Mouse (Mus musculus) layer of hippocampus, adult 2 months (tissue): ENCODE results near the gene Fosl2. TPM values are rescaled to one million over a fixed set of nuclear protein-coding genes. Genes with fewer than 3 reads are reported as not detected.
"Not testable (repeated sequence)": the region's sequence is repeated elsewhere in the genome, so short reads cannot be mapped to it uniquely, and the experiment has no call there.

Experiments
- DNase-seq, 2 experiments: peaks; one replicate each; pipeline ENCODE4 v3.0.0; 2022; ENCODE audit warnings: low spot score in 2 of 2
- H3K27ac ChIP-seq: fragments of 200-600 bp; 2 replicates; pipeline ENCODE4 v1.8.1; 2022
- H3K4me3 ChIP-seq: fragments of 200-600 bp; 2 replicates; pipeline ENCODE4 v1.8.1; 2022; ENCODE audit warnings: mild to moderate bottlenecking
- CTCF ChIP-seq: fragments of 200-600 bp; conservative IDR thresholded peaks from 2 replicates; pipeline ENCODE4 v1.8.1; 2022; ENCODE audit warnings: antibody characterized with exemption, mild to moderate bottlenecking, moderate library complexity
- total RNA-seq, 2 experiments: library from RNA; stranded (reverse); gene quantifications; 2 replicates each; pipeline ENCODE4 v1.2.3; 2021

The Fosl2 gene
- total RNA-seq, 2 experiments from 2014 or later = 52.1 to 52.5 TPM

DNA sequence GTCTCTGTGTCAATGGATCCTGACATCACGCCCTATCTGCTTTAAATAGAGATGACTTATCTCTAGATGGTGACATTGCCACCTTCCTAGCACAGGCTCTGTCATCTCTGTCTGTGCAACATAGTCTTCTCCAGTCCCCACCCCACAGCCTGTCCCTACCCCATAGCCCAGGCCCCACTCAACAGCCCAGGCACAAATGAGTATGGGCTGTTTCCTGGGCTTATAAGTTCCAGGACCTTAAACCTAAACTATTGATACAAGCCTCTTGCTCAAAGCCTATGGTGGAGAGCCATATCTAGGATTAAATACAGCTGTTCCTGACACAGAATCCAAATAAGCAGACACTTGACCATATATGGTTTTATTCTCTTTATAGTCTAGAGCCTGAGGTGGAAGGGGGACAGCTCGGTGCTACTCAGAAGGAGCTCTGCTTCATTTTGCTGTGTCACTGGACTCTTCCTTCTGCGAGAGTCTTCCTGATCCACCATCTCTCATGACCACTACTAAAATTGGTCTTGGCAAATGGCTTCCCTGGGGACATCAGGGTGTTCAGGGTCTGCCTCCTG, 28.0 kb downstream of the Fosl2 start:
- H3K27ac ChIP-seq = no peak overlapping the region
- DNase-seq = no peak
- no peak overlapping the region for H3K4me3 ChIP-seq
- TF ChIP-seq CTCF = no peak

DNA sequence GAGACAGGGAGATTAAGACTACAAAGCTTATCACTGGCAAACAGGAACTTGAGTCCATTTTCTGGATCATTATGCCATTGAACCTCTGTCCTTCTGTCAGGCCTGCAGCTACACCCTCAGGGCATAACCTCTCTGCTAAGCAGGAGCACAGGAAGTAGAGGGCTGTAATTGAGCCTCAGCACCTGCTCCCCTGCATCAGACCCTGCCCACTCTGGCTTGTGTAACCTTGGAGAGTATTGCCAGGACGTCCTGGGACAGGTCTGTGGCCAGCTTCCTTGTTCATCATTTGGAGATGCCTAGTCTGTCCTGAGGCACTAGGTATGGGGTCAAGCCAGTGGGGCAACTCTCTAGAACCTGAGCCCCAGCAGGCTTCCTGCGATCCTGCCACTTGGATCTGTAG, 36.6 kb downstream of the Fosl2 start:
- H3K27ac ChIP-seq = no peak overlapping the region
- DNase-seq = no peak
- no peak for TF ChIP-seq CTCF
- no peak overlapping the region for H3K4me3 ChIP-seq

DNA sequence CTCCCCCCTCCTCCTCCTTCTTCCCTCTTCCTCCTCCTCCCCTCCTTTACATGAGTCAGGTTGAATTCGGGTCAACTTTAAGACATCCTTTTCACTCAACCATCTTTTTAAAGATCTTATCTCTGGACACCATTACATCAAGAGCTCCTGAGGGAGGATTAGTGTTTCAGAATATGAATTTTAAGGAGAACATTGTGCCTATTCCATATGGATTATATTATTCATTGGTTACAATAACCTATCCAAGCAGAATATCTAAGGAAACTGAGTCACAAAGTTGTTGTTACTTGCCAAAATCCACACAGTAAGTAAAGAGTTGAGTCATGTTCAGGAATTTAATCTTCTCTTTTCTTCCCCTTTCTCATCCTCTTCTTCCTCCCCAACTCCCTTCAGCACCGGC, 41.2 kb downstream of the Fosl2 start:
- no peak for TF ChIP-seq CTCF
- DNase-seq = no peak
- Histone ChIP-seq H3K4me3 (no peak overlapping the region), H3K27ac (no peak overlapping the region)

DNA sequence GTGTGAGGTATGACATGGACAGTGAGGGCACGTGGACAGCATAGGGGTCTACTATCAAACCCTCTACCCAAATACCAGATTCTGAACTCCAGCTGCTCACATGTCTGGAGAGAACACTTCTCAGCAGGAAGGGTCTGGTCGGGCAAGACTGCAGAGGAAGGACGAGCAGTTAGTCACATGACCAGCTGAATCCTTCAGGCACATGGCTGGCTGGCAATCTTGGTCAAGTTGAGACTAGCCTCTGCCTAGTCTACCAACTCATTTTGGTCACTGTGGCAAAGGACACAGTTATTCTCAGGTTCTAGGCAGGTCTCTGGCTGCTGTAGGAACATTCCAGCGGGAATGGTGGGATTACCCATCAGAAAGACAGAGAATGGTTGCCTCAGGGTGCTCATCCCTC, 42.1 kb downstream of the Fosl2 start:
- no peak for DNase-seq
- Histone ChIP-seq H3K27ac (no peak overlapping the region), H3K4me3 (no peak overlapping the region)
- no peak for TF ChIP-seq CTCF

DNA sequence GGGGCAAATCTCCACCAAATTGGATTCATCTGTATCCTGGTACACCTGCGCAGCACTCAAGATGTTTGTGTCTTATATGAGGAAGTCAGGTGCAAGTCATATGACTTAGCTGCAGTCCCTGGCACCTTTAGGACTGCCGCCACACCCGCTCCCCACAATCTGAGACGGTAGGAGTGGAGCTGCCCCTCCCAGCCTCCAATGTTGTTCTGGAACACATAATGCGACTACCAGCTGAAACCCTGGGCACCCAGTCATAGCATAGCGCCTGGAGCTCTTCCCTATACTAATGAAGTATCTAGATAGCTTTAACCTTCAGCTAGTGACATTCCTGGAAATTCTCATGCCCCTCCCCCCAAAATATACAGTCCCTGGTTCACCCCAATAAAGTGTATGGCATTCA, 43.1 kb downstream of the Fosl2 start:
- H3K27ac ChIP-seq, H3K4me3 ChIP-seq, DNase-seq: not testable (repeated sequence)

DNA sequence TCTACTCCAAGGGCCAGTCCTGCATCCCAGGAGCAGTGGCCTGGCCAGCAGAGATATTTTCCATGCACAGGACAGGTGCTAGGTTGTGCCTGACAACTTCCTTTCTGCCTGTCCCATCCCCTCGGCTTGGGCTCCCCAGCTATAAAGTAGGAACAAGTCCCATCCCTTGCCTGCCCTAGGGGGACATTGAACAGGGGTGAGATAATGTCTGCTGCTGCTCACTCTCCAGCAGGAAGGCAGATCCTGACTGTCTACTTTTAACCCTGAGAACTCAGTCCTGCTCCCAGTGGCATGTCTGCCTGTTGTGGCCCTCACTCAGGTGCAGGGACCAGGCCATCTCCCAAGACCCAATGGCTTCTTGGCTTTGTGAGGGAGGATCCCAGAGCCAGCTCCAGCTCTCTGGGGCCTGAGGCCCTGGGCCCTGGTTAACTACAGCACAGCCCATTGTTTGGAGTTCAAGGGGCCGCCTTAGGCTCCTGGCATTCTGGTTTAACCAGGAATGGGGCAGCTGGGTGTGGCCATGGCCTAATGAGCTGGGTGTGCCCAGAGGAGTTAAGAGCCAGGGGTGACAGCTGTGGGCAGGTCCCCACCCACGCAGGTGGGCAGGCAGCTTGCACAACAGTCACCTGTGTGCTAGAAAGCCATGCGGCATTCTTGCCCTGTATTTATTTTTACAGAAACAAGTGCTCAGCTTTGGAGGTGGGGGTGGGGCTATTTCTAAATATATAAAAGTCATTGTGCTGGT, 47.5 kb downstream of the Fosl2 start:
- no peak for TF ChIP-seq CTCF
- Histone ChIP-seq H3K27ac (peak overlapping the region; percentile 32; the same call in 1 of the 2 replicates), H3K4me3 (no peak overlapping the region)
- DNase-seq = no peak

DNA sequence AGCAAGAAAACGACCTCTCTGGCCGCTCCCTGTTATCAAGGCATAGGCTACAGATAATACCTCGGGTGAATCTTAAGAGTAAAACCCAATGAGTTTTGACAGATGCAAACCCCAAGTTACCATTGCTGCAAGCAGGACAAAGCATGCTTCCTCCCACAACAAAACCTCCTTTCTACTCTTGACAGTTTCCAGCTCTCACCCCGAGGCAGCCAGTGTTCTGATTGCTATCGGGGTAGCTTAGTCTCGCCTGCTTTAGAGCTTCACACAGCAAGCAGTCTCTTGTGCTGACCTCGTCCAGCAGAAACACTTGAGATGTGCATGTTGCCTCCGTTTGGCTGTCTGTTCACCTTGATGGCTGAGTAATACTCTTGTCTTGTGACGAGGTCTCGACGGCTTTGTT, 52.1 kb downstream of the Fosl2 start:
- DNase-seq = no peak
- no peak overlapping the region for H3K4me3 ChIP-seq
- TF ChIP-seq CTCF = no peak
- no peak overlapping the region for H3K27ac ChIP-seq

DNA sequence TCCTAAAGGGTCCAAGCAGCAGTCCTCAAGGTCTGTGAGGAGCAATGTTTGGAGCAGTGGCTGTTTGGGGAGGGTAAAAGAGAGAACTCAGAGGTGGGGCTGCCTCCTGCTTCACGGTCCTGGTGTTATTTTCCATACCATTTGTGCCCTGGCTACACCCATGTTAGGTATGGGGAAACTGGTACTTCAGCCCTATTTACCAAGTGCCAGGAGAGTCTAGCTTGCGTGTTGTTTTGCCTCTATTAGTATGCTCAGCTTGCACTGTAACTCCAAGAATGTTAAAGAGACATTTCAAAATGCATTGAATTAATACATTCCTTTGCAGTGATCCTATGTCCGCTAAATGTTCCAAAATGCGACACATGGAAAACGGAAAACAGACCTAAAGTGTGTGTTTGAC, 55.7 kb downstream of the Fosl2 start:
- no peak for DNase-seq
- TF ChIP-seq CTCF = no peak
- no peak overlapping the region for H3K4me3 ChIP-seq
- no peak overlapping the region for H3K27ac ChIP-seq

DNA sequence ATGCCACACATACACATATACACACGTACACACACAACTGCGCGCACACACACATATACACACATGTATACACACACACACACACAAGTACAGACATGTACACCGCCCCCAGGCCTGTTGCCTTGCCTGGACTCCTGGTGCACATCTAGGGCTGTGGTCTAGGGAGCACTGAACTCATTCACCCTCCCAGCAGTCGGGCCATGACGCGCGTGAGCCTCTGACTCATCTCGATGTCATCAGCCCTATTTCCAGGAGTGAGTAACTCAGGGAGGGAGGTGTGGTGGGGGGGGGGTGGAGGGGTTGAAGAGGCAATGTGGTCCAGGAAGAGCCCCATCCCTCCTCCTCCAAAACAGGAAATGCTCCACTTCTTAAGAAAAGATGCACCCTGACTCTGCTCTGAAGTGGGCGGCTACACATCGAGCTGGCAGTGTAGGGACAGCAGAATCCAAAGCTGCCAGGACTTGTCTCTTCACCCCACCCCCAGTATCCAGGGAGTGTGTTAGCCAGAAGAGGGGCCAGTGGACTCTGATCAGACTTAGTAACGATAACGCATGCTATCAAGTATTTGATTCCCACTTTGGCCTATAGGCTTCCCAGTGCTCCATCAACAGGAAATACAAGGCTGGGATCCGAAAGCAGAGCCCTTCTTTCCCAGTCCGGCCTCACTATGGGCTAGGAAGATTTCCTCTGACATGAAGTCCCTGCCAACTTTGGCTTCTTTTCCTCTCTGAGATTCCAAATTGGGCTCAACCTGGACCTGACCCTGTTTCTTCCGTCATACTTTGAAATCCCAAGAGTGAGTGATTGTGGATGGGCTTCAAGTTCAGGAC, 56.6 kb downstream of the Fosl2 start:
- DNase-seq = no peak
- Histone ChIP-seq H3K27ac (no peak overlapping the region), H3K4me3 (no peak overlapping the region)
- no peak for TF ChIP-seq CTCF

DNA sequence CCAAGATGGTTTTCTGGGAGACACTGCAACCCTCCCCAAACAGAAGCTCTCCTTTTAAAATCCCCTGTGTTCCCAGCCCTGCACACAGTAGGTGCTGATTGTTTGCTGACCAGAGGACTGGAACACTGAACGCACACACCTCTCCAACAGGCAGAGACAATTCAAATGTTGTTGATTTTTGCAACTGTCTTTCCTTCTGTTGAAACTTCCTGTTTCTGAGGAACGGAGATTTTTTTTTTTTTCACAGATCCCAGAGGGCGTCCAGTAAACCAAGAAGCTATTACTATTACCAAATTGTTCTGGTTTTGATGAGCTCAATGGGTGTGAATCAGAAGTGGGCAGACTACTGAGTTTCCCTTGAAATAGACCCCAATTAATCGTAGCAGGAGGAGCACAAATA, 58.6 kb downstream of the Fosl2 start:
- Histone ChIP-seq H3K27ac (no peak overlapping the region), H3K4me3 (no peak overlapping the region)
- DNase-seq = no peak
- no peak for TF ChIP-seq CTCF

DNA sequence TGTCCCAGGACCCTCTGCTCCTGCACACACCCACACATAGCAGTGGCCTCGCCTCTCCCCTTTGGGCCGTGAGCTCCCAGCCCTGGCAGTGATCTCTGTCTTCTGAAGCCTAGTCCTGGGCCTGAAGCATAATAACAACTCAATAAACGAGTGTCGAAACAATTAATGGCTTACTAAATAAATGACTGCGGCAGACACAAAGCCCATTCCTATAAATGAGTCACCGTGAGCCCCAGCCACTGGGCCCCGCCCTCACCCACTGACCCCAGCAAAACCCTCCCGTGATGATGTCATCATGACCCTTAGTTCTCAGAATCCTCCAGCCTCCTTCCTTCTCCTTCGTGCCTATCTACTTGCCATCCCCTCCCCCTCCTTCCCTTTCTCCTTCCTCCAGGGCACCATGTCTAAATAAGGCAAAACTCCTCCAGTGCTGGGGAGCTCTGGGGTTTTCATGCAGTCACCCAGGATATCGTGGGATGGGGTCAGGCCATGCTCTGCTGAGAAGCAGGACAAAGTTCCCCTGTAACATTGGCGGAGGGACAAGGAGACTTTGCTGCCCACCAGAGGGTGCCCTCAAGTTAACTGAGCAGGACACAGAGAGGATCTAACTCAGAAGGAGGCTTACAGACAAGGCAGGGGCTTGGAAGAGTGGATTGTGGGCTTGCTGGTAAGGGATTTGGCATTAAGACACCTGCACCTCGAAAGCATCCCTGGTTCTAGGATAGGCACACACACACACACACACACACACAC, 60.4 kb downstream of the Fosl2 start:
- Histone ChIP-seq H3K4me3 (no peak overlapping the region), H3K27ac (no peak overlapping the region)
- no peak for TF ChIP-seq CTCF
- DNase-seq = no peak

DNA sequence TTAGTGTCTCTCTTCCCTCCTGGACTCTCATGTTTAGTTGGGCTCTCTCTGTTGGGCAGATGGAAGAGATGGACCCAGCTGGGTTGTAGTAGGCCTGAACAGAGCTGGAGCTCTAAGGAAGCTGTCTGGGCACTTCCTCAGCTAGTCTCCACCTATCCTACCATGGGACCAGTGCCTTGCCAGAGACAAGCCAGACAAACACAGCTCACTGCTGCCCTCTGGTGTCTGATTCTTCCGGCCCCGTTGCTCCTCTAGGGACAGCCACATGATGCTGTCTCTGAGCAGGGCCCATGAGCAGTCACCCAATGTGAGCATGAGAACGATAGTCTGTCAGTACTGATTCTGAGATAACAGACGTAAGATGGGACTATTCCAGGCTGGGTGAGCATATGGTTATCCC, 62.1 kb downstream of the Fosl2 start:
- peak; percentile 88 for TF ChIP-seq CTCF
- DNase-seq = peak; percentile 88 to 91

DNA sequence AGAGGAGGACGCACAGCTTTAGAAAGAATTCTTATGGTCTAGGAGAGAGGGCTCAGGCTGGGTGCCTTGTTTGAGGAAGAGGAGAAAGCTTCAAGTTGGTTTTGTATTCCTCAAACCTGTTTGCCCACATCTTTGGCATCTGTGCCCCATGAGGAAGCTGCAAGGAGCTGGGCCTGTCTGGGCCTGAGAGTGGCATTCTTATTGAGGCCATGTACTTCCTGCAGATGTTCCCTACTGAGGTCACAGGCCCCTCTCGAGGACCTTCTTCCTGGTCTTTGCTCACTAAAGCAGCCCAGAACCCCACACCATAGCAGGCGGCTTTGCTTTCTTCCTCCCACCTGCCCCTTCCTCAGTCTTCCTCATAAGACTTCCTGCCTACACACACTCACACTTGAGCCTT, 63.5 kb downstream of the Fosl2 start:
- DNase-seq = no peak
- no peak for TF ChIP-seq CTCF
- H3K27ac ChIP-seq = no peak overlapping the region
- no peak overlapping the region for H3K4me3 ChIP-seq

More for the DNA sequence above, 62.1 kb downstream of the Fosl2 start:
- 0 out of 2 replicates have a peak overlapping the region, but pooled peaks have one; percentile 28 for H3K27ac ChIP-seq
- H3K4me3 ChIP-seq = no peak overlapping the region
